Mouse (Mus musculus) MN1 (cell line): ENCODE measurements around the gene Lmf2.
A peak's percentile ranks its signal among the peaks of the same experiment; 100 is the strongest.

Experiments used
- DNase-seq: peaks from one replicate; pipeline ENCODE4 v3.0.0-alpha.2; 2016; ENCODE audit warnings: low spot score

Gene Lmf2

GRCm38 (mm10) chr15:89315190-89315731, 40.2 kb downstream of the Lmf2 start, which contains the start of gene Sbf1:
Gene Sbf1 (minus strand): TSS chr15:89315311.
- DNase-seq, result peak; percentile 99

- DNase-seq, result peak; percentile 72
Measured at GRCm38 (mm10) chr15:89314511-89315189, 40.8 kb downstream of the Lmf2 start.

GRCm38 (mm10) chr15:89314107-89314506, 41.4 kb downstream of the Lmf2 start:
- DNase-seq, result peak; percentile 66

GRCm38 (mm10) chr15:89313359-89313758, 42.1 kb downstream of the Lmf2 start:
- DNase-seq, result no peak

GRCm38 (mm10) chr15:89309962-89310498, 45.4 kb downstream of the Lmf2 start:
- peak; percentile 63 for DNase-seq

- no peak for DNase-seq
Measured at GRCm38 (mm10) chr15:89308406-89309139, 46.9 kb downstream of the Lmf2 start.

GRCm38 (mm10) chr15:89307461-89307860, 48.0 kb downstream of the Lmf2 start:
- DNase-seq, result no peak

GRCm38 (mm10) chr15:89305966-89306365, 49.5 kb downstream of the Lmf2 start:
- DNase-seq, result no peak
